Mouse (Mus musculus): ENCODE measurements around the gene Nebl. TPM values are rescaled to one million over a fixed set of nuclear protein-coding genes. Genes with fewer than 3 reads are reported as not detected.

The Nebl gene
- total RNA-seq, 1 experiment from 2014 or later, result 1.3 TPM

DNA sequence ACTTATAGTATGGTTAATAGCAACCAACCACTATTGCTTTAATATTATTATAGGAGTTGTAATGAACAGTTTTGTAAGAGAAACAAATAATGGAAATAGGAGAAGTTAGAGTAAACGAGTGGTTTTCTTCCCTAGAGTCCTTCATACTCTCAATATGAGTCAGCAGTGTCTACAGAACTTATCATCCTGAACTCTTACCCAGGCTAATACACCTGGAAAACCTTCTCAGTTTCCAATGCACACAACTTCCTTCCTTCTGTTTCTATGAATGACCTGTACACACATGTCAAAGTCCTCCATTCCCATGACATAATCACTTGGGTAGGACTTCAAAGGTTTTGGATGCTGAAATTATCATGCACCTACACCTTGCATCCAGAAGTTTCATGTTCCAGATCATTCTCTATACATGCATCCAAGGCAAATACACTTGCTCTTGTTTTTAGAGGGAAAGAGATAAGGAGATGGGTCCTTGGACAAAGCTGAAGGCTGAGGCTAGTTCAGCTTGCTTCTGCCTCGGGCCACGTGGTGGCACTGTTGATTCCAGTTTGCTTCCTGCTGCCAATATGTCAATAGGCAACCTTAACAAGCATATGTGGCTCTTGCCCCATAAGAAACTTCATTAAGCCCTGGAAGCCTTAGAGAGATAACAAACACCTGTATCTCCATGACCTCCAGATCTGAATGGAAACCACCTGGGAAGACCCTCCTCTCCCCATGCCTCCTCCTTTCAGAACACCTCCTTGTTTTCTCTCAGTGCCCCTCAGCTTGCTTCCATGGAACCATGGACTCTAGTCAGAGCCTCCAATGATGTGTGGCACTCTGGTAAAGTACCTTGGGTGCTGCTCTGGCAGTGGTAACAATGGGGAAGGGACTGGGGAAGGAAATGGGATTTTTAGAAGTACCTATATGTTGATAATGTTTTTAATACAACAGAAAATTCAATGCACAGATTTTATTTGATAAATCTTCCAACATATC, 86.7 kb downstream of the Nebl start:
- no peak for ATAC-seq (ENCODE audit: extremely low read depth, insufficient number of reproducible peaks, low FRiP score, poor library complexity, severe bottlenecking)

DNA sequence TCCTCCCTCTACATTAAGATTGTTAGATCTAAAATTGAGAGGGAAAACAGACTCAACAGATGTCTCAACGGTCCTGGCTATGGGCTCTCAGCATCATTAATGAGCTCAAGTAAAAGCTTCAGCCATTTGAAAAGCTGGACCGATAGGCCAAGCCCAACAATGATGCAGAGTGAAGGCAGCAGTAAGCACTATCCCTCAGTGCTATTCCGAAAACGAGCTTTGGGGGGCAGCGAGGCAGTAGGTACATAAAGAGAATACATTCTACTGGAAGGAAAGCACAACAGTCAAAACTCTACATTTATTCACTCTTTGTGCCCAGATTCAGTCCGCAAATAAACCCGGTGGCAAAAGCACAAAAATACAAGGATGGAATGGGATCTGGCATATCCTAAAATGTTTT, 87.4 kb downstream of the Nebl start:
- ATAC-seq (ENCODE audit: extremely low read depth, insufficient number of reproducible peaks, low FRiP score, poor library complexity, severe bottlenecking), result no peak

DNA sequence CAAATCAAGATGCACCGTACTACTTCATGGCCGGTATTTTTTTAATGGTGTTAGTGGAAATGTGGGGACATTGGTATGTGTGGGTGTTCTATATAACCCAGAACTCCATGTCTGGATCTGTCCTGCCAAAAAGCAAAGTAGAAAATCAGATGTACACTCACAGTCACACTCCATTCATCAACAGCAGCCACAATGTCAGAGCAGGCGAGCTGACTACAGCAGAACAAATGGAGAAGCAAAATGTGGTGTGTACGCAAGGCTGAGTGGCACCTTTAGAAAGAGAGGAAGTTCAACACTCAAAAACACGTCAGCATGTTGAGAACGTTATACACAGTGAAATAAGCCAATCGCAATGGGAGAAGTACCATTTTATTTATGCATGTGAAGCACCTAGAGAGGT, 88.5 kb downstream of the Nebl start:
- no peak for ATAC-seq (ENCODE audit: extremely low read depth, insufficient number of reproducible peaks, low FRiP score, poor library complexity, severe bottlenecking)

DNA sequence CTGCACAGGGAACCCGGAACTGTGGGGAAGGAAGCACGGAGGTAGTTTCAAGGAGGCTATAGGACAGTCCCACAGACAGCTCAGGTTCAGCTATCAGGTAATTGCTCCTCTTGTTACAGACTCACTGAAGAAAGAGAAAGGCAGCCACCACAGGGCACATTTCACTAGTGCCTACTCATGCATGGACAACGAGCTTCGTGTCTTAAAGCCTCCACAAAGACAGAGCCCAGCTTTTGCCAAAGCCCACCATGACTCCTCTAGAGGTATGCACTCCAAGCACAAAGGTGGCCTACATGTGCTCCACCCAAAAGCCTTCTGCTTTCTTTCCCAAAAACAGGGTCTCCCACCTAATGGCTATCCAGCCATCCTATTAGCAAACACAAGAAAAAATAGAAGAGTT, 90.4 kb downstream of the Nebl start:
- no peak for ATAC-seq (ENCODE audit: extremely low read depth, insufficient number of reproducible peaks, low FRiP score, poor library complexity, severe bottlenecking)

DNA sequence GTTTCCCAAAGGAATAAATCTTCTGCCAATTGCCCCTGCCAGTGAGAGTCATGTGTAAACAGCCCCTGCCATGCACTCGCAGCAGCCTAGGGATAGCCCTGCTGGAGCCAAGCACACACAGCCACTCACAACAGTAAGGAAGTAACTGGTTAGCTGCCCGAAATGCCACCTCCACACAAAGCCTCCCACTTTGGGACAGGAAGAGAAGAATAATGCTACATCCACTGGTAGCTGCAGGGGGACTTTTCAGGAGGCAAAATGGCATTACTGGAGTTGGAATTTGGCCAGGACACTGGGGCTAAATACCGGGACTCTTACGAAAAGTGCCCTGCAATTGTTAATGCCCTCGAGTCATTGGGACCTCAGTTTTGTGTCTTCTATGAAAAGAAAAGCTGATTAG, 92.6 kb downstream of the Nebl start:
- no peak for ATAC-seq (ENCODE audit: extremely low read depth, insufficient number of reproducible peaks, low FRiP score, poor library complexity, severe bottlenecking)

DNA sequence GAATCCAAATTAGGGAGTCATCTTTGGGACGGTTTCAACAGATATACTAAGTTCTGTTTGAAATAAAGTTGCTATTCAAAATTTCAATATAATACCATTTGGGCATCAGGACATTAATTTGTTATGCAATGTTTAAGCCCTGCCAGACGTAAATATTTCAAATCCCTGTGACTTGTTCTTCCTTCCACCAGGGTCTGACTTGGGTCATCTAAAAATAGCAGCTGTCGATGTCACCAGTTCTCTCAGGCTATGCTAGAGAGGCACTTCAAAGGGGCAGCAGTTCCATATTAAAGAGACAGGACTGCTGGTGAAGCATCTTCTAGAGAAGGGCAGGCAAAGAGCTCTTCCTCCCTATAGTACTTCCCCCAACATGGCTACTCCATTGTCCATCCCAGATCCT, 107.3 kb downstream of the Nebl start:
- no peak for ATAC-seq (ENCODE audit: extremely low read depth, insufficient number of reproducible peaks, low FRiP score, poor library complexity, severe bottlenecking)

DNA sequence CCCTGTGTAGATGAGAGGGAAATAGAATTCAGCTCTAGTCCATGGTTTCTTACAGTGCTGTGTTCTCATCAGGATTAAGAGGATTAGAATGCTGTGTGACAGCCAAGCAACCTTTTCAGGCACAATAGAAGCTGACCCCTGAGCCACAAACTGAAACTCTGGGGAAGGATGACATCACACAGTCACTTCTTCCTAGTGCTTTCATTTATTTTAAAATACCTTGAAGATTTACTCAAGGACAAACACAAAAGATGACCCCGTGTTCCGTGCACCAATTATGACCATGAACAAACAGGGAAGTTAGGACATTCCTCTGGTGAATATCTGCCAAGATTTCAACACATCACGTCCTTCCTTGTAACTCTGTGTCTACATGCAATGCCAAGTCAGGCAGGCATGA, 121.0 kb downstream of the Nebl start:
- no peak for ATAC-seq (ENCODE audit: extremely low read depth, insufficient number of reproducible peaks, low FRiP score, poor library complexity, severe bottlenecking)

DNA sequence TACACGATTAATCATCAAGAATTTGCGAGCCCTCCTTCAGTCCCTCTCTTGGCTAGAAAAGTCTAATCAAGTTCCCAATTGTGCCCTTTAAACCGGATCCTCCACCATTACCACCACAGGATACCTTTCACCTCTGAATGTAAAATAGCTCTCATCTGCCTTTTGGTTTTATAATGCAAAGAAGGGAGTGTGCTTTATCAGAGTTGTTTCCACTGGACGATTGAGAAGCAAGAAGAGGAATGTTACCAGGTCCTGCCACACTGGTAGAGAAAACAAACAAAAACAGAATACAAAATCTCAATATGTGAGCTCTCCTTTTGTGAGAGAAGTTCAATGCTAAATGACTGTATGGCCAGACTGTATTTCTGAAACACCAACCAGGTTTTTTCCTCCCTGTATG, 127.7 kb downstream of the Nebl start:
- no peak for ATAC-seq (ENCODE audit: extremely low read depth, insufficient number of reproducible peaks, low FRiP score, poor library complexity, severe bottlenecking)

DNA sequence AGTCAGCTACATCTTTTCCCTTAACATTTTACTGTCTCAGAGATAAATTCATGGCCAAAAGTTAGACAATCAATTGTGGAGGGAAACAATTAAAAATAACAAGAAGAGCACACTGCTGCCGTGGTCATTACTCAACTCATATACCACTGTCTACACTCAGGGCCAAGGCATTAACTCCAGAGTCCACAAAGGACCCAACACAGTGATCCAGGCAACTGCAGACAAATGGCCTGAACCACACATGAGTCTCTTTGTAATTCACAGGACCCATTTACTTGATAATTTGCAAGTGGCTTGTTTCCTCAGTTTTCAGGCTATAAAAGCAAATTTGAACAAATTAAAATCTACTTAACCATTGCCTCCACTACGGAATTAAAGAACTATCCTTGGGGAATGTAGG, 130.6 kb downstream of the Nebl start:
- no peak for ATAC-seq (ENCODE audit: extremely low read depth, insufficient number of reproducible peaks, low FRiP score, poor library complexity, severe bottlenecking)

DNA sequence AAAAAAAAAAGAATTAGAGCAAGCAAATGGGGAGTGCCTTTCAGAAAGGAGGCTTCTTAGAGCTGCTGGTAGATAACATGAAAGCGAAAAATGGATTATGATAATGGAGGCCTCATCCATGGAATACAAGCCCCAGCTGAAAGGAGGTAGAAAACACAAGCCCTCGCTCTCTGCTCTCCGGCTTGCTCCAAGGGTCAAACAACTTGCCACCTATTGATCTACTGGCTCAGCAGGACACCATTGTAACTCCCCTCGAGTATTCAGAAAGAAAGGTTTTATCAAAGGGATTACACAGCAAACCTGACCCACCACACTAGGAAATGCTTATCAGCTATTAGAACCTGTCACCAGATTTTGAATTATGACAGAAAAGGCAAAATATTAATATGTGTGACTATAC, 131.4 kb downstream of the Nebl start:
- ATAC-seq (ENCODE audit: extremely low read depth, insufficient number of reproducible peaks, low FRiP score, poor library complexity, severe bottlenecking), result no peak

DNA sequence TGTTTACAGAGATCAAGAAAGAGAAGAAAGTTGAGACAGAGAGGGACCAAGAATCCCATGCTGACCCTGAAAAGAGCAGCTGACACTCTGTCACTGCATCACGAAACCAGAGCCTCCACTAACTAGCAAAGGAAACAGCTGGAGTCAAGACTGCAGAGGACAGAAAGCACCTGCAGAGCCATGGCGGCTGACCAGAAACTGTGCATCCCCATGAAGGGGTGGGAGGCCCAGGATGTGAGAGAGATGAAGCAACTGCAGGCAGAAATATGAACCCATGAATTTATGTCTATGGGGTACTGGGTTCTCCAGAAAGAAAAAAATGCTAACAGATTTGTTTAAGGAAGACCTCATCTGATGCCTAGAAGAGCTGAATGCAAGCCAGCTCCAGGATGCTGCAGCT, 133.3 kb downstream of the Nebl start:
- ATAC-seq (ENCODE audit: extremely low read depth, insufficient number of reproducible peaks, low FRiP score, poor library complexity, severe bottlenecking), result no peak

DNA sequence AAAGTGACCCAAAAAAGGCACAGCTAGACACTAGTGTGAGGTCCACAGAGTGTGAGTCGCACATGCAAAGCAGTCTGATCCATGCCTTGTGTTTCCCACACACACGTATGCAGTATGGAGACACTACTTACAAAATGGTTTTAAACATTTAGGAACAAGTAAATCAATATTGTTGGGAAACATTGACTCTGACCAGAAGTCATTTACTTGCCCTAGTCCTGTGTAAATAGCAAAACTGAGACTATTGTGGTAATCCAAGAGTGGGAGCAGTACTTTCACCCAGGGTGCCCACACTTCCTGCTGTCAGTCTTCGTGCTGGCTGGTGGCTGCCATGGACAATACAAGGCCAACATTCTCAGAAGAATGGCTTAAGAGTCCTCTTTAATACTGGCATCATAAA, 141.6 kb downstream of the Nebl start:
- no peak for ATAC-seq (ENCODE audit: extremely low read depth, insufficient number of reproducible peaks, low FRiP score, poor library complexity, severe bottlenecking)

DNA sequence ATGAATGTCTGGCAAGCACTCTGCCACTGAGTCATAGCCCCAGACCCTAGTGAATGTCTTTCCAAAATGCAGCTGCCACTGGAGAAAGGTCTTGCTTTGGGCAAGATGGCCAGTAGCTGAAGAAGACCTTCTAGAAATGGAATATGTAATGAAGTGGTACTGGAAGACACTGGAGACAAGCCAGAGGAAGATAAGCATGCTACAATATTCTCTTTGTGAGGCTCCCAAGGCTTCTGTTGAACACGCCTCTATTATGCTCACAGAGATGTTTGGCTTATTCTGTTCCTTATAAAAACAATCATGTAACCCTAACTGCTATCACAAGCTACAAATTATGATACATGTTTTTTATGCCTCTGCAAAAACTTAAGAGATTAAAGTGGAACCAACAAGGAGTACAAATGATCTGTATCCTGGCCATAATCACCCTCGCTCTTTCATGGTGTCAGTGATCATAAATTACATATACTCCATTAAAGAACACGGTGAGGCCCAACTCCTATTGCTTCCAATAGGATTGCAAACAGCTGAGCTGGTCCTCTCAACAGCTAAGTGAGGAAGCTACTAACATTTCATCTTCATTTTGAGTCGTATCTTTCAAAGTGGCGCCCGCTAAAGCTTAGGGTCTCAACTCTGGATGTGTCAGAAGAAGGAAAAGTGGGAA, 145.8 kb downstream of the Nebl start:
- ATAC-seq (ENCODE audit: extremely low read depth, insufficient number of reproducible peaks, low FRiP score, poor library complexity, severe bottlenecking), result no peak

DNA sequence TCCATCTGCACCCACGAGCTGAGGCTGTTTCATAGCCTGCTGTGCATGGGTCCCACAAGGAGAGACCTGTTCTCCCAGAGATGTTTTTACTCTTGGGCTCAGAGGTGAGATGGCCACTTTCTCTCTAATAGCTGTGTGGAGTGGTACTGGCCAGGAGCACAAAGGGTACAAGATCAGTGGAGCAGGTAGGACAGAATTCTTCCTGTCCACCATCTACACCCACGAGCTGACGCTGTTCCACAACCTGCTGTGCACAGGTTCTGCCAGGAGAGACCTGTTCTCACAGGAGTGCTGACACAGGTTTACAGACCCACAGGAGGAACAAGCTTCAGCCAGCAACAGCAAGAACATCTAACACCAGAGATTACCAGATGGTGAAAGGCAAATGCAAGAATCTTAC, 155.6 kb downstream of the Nebl start:
- ATAC-seq (ENCODE audit: extremely low read depth, insufficient number of reproducible peaks, low FRiP score, poor library complexity, severe bottlenecking), result no peak

DNA sequence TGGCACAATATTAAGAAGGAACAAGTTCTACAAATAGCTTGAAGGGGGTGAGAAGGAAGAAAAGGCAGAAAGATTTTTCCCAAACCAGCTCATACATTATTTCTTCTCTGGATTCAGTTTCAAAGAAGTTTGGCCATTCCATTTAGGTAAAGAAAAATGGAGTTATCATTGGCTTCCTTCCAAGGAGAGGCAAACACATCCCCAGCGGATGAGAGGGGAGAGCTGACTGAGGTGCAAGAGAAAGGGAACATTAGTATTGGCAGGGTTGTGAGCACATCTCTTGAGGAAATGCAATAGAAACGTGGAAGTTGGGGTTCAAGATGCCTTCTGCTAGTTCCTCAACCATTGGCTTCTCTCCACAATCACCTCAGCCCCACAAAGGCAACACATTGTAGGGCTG, 159.5 kb downstream of the Nebl start:
- ATAC-seq (ENCODE audit: extremely low read depth, insufficient number of reproducible peaks, low FRiP score, poor library complexity, severe bottlenecking), result no peak

DNA sequence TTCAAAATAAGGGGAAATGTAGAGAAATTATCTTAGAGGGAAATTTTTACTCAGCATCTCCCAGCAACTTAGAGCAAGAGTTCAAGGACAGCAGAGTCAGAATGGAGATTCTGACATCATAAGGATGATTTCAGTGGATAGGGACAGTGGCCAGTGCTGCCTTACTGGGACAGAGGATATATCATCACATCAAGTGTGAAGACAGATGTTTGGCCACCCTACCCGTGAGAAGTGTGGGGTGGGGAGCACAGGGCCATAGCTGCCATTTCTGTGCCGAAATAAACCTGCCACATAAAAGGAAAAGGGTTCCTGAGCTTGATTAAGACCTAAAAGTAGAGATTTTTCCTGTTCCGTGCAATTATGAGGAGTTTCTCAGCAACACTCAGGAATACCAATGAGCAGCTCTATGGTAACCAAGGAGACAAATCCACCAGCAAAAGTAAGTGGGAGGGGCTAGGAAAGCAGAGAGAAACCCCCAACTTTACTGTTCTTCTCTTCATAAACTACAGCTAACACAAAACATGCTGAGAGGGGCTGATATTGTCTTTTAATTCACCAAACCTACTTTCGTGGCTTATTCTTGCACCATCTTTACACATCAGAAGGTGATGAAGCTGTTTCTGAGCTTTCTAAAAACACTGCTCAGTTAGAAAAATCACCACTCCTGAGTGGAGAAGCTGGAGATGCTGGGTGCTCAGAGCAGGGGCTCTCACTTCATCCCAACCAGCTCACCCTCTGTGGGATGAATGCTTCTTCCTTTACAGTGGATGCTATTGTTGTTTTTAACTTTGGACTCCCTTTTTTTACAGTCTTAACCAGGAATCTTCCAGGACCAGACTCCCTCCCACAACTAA, 172.1 kb downstream of the Nebl start:
- ATAC-seq (ENCODE audit: extremely low read depth, insufficient number of reproducible peaks, low FRiP score, poor library complexity, severe bottlenecking), result no peak

DNA sequence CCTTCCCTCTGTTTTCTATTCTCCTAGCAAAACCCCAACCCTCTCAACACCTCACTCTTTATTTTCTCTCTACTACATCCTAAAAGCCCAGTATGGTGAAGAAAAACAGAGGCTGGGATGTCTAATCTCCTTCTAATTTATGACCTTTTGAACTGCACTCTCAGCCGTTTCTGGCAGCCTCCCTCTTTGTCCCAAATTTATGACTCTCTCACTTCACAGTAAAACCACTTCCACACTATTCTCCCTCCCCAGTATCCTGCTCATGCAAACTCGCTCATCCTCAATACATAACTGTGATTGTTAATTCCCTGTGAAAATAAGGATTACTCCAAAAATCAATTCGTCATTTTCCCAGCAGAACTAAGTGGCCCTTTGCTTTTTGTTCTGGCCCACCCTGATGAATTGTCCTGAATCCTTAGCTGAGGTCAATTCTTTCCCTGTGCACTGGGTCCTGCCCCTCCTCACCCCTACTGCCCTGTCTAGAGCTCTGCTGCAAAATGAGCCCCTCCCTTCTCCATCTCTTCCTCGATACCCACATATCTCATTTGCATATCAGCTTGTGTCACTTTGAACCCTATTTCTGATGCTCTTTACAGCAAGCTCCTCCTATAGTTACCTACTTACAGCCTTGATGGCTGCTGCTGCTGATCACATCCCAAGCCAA, 181.2 kb downstream of the Nebl start:
- ATAC-seq (ENCODE audit: extremely low read depth, insufficient number of reproducible peaks, low FRiP score, poor library complexity, severe bottlenecking), result no peak

DNA sequence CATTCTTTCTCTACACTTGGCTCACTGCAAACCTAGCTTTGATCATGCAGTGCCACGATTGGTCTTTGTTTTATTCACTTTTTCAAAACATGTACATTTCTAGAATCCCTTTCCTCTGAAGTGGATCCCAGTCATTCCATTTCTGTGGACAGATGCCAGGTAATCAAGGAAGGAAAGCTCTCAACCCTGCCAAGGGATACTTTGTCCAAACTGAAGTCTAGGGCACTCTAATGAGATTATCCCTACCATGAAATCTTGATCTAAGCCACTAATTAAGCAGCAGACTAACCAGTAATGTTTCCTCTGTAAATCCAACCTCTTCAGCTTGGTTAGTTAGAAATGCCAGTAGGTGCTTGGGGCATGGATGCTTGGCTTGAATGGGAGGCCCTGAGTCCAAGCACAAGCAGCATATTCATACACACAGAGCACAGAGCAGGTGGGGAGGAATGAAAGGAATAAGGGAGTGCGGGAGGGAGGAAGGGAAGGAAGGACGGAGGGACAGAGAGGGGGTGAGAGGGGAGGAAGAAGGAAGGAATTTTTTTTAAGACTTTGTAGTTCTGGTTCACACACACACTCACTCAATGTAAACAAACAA, 184.8 kb downstream of the Nebl start:
- ATAC-seq (ENCODE audit: extremely low read depth, insufficient number of reproducible peaks, low FRiP score, poor library complexity, severe bottlenecking), result no peak

DNA sequence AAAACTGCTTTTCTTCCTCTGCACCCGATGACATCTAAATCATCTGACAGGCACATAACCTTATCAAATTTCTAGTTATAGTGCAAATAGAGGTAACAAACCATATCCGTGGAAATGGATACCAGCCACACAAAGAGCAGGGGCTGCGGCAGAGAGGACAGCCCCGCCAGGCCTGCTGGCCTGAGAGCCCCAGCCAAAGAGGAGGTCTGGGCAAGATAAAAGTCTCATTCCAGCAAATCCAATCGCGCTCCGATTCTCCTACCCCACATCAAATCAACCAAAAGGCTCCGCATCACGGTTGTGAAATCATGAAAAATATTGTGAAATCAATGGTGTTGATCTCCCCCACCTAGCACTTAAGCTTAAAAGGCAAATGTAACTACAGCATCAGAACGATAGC, 191.5 kb downstream of the Nebl start:
- ATAC-seq (ENCODE audit: extremely low read depth, insufficient number of reproducible peaks, low FRiP score, poor library complexity, severe bottlenecking), result no peak
